Mouse (Mus musculus): ENCODE data around the gene Wasf3.
"Not testable (repeated sequence)": the region's sequence is repeated elsewhere in the genome, so short reads cannot be mapped to it uniquely, and the experiment has no call there.

DNA sequence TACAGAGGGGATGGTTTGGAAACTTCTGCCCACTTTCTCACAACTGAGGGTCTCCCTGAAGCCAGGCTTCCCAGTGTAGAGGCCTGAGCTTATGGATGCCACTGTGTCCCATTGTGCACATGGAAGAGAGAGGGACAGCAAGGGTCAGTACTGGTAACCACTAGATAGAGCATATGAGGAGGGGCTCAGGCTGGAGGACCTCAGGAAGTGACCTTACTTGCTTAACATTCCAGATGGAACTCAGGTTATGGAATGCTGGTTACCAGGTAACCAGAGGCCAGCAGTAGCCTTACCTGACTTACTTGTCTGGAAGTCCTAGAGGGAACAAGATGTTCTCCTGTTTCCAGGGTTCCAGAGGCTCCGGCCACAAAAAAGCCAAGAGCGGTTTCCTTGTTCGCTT is 96.9 kb downstream of the Wasf3 start, which contains the start of gene Gm6408:
- not testable (repeated sequence) for TF ChIP-seq CTCF (IDR thresholded peaks at IDR 0.05; ENCODE audit: borderline replicate concordance, insufficient read depth, low read depth, low read length); POLR2A (IDR thresholded peaks at IDR 0.05; ENCODE audit: borderline replicate concordance, insufficient read depth, low read length)

Measured in cerebellum, adult 2 months (tissue).